Mouse (Mus musculus) colon, adult 2 months (tissue): ENCODE measurements around the gene Mip. TPM values are rescaled to one million over a fixed set of nuclear protein-coding genes. Genes with fewer than 3 reads are reported as not detected.

Experiments
- polyA plus RNA-seq: library from polyadenylated mRNA; depleted of rRNA; stranded (reverse); fragments of >200 nt; gene quantifications from 2 replicates; pipeline ENCODE4 v1.2.3, GENCODE M21; 2012; rRNA removed

Mip gene
- polyA plus RNA-seq = not detected in 2 replicates

DNA sequence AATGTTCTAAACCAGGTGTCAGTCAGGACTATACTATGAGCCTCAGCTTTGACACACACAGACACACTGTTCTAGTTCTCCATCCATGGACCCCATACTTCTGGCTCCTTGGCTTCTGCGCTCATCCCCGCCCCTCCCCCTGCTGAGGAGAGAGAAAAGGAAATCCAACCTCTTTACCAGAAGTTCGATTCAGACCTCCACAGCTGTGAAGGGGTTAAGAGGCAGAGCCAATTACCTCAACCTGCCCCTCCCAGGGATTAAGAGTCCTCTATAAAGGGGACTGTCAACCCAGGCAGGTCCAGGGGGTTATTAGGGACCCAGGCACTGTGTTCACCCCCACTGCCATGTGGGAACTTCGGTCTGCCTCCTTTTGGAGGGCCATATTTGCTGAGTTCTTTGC, at the start of gene Mip:
TSS of gene Mip (plus strand) at position 301 of the 400 bp plus-strand sequence.

GRCm38 (mm10) chr10:128179989-128180388, 45.6 kb upstream of the Mip start, which contains the start of gene Rbms2:
TSS of gene Rbms2 (minus strand) at chr10:128180297.

GRCm38 (mm10) chr10:128194024-128194550, 31.6 kb upstream of the Mip start, which contains the start of gene Gls2:
TSS of gene Gls2 (plus strand) at chr10:128194457.

DNA sequence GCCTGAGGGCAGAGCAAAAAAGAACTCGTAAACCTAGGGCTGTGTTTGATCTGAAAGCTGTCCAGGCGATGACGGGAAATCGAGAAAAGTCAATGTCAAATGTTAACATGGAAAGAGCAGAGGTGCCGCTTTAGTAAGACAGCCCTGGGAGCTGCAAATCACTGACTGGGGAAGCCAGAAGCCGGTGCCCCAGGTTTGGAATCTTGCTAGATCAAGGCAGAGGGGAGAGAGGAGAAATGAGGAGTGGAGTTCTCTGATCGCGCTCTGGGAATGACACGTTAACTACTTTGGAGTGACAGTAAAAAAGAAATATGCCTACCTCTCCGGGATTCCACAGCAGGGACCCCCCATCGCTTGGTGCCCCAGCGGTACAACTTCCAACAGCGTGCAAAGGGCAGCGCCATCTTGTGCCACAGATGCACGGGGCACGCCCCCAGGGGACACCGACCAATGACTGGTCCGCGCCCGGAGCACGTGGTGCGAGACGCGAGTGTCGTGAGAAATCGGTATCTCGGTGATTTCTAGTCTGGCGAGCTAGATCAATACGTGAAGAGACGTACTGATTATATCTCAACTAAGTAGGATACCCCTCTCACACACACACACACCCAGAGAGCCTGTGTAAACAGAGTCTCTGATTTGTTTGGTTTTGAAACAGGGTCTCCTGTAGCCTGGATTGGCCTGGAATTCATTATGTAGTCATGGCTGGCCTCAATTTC, 14.1 kb upstream of the Mip start, which contains the start of gene Spryd4:
TSS of gene Spryd4 (minus strand) at position 418 of the 719 bp plus-strand sequence.

DNA sequence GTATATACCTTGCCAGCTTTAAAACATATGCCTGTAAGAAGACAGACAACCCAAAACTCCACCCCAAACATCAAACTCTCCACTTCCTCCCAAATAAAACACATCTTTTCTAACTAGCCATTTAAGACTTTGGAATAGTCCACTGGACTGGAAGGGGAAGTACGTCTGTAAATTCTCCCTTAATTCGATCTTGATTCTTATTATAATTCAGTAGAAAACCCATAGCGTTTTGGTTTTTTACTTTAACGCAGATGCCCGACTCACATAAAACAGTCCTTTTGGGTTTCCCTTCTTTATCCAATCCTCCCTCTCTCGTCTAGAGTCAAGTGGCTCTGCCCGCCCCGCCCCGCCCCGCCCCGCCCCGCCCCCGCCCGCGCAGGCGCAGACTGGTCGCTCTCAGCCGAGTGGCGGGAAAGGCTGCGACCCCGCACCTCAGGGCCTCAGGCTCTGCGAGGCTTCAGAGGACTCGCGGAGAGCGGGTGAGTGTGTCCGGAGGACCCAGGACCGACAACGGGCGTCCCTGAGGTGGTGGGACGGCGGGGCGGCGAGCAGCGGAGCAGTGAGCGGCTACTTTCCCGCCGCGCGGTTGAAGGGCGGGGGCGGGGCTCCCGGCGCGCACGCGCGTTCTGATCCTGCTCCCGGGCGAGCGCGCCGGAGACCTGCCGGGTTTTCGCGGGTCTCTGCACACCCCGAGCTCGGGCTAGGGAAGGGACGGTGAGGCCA, 6.2 kb downstream of the Mip start, which contains the start of gene Timeless:
TSS of gene Timeless (plus strand) at position 369 of the 723 bp plus-strand sequence.

GRCm38 (mm10) chr10:128253677-128254255, 28.1 kb downstream of the Mip start, which contains the start of gene Apon:
TSS of gene Apon (plus strand) at chr10:128254096.

DNA sequence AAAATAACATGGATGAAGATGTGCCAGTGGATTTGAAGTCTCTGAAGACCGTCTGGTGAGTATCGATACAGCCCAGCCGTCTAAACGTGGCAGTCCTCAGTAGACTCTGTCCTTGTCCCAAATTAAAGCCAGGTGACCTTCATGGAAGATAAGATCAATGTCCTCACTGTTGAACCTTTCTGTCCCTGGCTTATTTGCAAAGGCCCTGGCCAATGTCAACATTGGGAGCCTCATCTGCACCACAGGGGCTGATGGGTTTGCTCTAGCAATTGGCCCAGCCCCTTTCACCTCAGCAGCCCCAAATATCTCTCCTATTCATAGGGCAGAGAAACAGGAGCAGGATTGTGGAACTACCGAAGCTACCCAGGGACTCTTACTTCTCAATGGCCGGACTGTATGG, 42.7 kb downstream of the Mip start, which contains the start of gene Apof:
TSS of gene Apof (plus strand) at position 301 of the 400 bp plus-strand sequence.

DNA sequence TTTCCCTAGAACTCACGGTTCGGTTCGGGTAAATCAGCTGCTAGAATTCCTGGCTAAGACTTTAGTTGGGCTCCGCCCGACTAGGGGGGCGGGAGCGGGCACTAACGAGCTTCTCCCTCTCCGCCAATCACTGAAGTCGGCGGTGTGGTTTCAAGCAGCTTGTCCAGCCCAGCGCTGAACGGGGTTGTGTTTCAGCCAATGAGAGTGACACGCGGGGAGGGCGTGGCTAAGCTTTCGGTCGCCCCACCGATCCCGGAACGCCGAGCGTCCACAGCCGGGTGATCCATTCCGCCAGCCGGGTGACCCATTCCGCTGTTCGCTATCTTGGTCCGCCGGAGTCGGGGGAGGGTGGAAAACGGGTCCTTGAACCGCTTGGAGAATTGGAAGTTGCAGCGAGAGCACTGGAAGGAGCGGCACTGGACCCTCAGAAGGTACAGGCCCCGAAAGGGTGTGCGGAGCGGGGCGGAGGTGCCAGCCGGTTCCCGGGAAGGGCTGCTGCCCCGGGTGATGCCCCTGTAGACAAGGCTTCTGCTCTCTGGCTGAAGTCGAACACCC, 44.7 kb downstream of the Mip start, which contains the start of gene Stat2:
TSS of gene Stat2 (plus strand) at position 273 of the 555 bp plus-strand sequence.

Other genes starting within 250 kb of the Mip start
- gene Hsd17b6, start 218.2 kb upstream of the Mip start, polyA plus RNA-seq = not detected in 2 replicates
- gene Prim1, start 210.7 kb upstream of the Mip start, polyA plus RNA-seq = 2.0 and 2.3 TPM in 2 replicates
- gene Naca, start 190.3 kb upstream of the Mip start, polyA plus RNA-seq = 168 and 269 TPM in 2 replicates
- 31.9 and 33.8 TPM in 2 replicates for gene Ptges3, start 166.9 kb upstream of the Mip start, polyA plus RNA-seq
- 5,215 and 5,581 TPM in 2 replicates for gene Atp5b, start 142.6 kb upstream of the Mip start, polyA plus RNA-seq
- 30.8 and 32.8 TPM in 2 replicates for gene Baz2a, start 134.3 kb upstream of the Mip start, polyA plus RNA-seq
- gene Rbms2, start 45.5 kb upstream of the Mip start, polyA plus RNA-seq = 53.3 and 58.5 TPM in 2 replicates
- gene Gls2, start 31.4 kb upstream of the Mip start, polyA plus RNA-seq = 7.5 and 8.4 TPM in 2 replicates
- gene Spryd4, start 14.0 kb upstream of the Mip start, polyA plus RNA-seq = 10.3 and 13.3 TPM in 2 replicates
- gene Timeless, start 6.2 kb downstream of the Mip start, polyA plus RNA-seq = 2.1 and 3.0 TPM in 2 replicates
- 0.12 TPM in 2 replicates for gene Apon, start 28.3 kb downstream of the Mip start, polyA plus RNA-seq
- gene Apof, start 42.8 kb downstream of the Mip start, polyA plus RNA-seq = 0.20 and 0.29 TPM in 2 replicates
- gene Stat2, start 44.7 kb downstream of the Mip start, polyA plus RNA-seq = 20.7 and 21.5 TPM in 2 replicates
- 0.24 and 0.28 TPM in 2 replicates for gene Il23a, start 72.9 kb downstream of the Mip start, polyA plus RNA-seq
- 19.3 and 23.6 TPM in 2 replicates for gene Pan2, start 77.5 kb downstream of the Mip start, polyA plus RNA-seq
- gene Cnpy2, start 96.6 kb downstream of the Mip start, polyA plus RNA-seq = 43.9 and 51.7 TPM in 2 replicates
- gene Cs, start 111.9 kb downstream of the Mip start, polyA plus RNA-seq = 277 and 300 TPM in 2 replicates
- gene Coq10a, start 143.2 kb downstream of the Mip start, polyA plus RNA-seq = 114 and 153 TPM in 2 replicates
- gene Ankrd52, start 151.3 kb downstream of the Mip start, polyA plus RNA-seq = 29.3 and 32.7 TPM in 2 replicates
- 138 and 172 TPM in 2 replicates for gene Slc39a5, start 175.4 kb downstream of the Mip start, polyA plus RNA-seq
- gene Nabp2, start 185.7 kb downstream of the Mip start, polyA plus RNA-seq = 27.4 and 27.5 TPM in 2 replicates
- 21.8 and 24.4 TPM in 2 replicates for gene Rnf41, start 185.8 kb downstream of the Mip start, polyA plus RNA-seq
- gene Smarcc2, start 233.4 kb downstream of the Mip start, polyA plus RNA-seq = 77.1 and 80.9 TPM in 2 replicates